Mouse (Mus musculus): ENCODE results near the gene Cts7.

Cts7 gene

GRCm38 (mm10) chr13:61358097-61358496, at the start of gene Cts7:
Cts7 (minus strand) TSS chr13:61358197.
- DNase-seq (ENCODE audit: low spot score in 2 of 2): no peak
